Mouse (Mus musculus) left cerebral cortex, adult 2 months (tissue): ENCODE results near the gene Olfr1228. TPM values are rescaled to one million over a fixed set of nuclear protein-coding genes. Genes with fewer than 3 reads are reported as not detected.

Source experiments
- DNase-seq, 2 experiments: peaks; one replicate each; pipeline ENCODE4 v3.0.0; 2021 to 2022; ENCODE audit warnings: low spot score in 2 of 2, mixed read lengths in 1 of 2; ENCODE audit errors: extremely low spot score in 1 of 2
- H3K27ac ChIP-seq: fragments of 200-600 bp; 2 replicates; pipeline ENCODE4 v1.8.1; 2022
- H3K4me3 ChIP-seq: fragments of 200-600 bp; 2 replicates; pipeline ENCODE4 v1.8.1; 2022
- CTCF ChIP-seq: fragments of 200-600 bp; IDR thresholded peaks from 2 replicates; pipeline ENCODE4 v1.8.1; 2022; ENCODE audit warnings: antibody characterized with exemption, mild to moderate bottlenecking, moderate library complexity
- intact Hi-C: fragments of 180-260 bp; cut with DNase I; formaldehyde crosslinking; loops from one replicate; pipeline ENCODE4 v1.15.1; 2025
- long read RNA-seq, 2 experiments: library from polyadenylated mRNA; stranded (forward); transcript quantifications; one replicate each; pipeline ENCODE4 v2.0.0; 2021; ENCODE audit warnings: borderline mapping rate in 2 of 2
- total RNA-seq, 2 experiments: library from RNA; stranded (reverse); gene quantifications; 2 replicates each; pipeline ENCODE4 v1.2.3; 2021

Olfr1228 gene
- total RNA-seq = not detected
- long read RNA-seq, experiment 1 = 0 reads
- long read RNA-seq, experiment 2 = 0 reads

DNA sequence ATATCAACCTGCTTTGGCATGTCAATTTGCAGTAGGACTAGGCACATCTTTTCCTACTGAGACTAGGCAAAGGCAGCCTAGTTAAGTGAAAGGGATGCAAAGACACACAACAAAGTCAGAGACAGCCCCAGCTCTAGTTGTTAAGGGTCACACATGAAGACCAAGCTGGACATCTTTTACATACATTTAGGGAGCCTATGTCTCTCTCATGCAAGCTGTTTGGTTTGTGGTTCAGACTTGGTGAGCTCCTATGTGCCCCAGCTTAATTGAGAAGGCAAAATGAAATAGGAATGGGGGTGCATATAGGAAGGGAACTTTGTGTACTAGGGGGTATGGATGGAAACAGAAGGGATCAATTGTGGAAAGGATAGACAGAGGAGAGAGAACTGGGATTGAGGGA, at the start of gene Olfr1228:
Gene Olfr1228, minus strand, starts transcription at position 101 of the 400 bp plus-strand sequence.
- intact Hi-C loops = no loop called here
- DNase-seq = no peak
- Histone ChIP-seq H3K27ac (no peak within 1 kb of the TSS), H3K4me3 (no peak within 1 kb of the TSS)
- TF ChIP-seq CTCF = no peak

DNA sequence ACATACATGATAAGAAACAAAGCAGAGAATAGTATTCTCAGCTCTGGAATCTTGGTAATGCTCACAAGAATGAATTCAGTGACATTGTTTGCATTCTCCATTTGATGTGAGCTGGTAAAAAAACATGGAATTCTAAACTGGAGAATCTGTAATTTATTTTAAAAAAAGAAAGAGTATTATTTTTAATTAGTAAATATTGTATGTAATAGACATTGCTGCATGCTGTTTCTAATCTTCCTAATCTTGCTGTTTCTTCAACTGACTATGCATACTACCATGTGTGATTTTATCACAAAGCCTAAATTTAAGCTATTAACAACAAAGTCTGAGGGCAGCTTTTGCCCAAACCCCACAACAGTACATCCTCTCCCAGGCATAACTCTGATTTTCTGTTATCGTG, 43.3 kb upstream of the Olfr1228 start, which contains the start of gene Olfr1230:
Gene Olfr1230, minus strand, starts transcription at position 101 of the 400 bp plus-strand sequence.
- no peak for TF ChIP-seq CTCF
- Histone ChIP-seq H3K4me3 (no peak within 1 kb of the TSS), H3K27ac (no peak within 1 kb of the TSS)
- no peak for DNase-seq
- intact Hi-C loops = no loop called here

DNA sequence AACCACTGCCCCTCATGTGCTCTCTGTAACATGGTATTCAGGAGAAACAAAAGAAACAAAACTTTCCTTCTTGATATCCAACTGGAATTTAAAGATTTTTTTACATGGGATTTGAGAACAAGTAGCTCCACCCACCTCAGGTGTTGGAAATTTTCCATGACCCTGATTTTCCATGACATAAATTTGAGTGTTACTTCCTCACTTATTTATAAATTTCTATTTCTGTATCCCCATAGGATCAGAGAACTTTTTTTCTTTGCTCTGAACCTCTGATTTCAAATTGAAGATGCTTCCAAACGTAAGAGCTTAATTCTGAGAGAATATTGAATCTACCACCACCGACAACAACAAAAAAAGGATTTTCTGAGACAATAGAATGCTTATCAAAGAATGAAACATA, 34.1 kb upstream of the Olfr1228 start, which contains the start of gene Olfr1229:
Gene Olfr1229, minus strand, starts transcription at position 101 of the 400 bp plus-strand sequence.
- intact Hi-C loops = no loop called here
- TF ChIP-seq CTCF = no peak
- no peak for DNase-seq
- H3K27ac ChIP-seq = no peak within 1 kb of the TSS
- no peak within 1 kb of the TSS for H3K4me3 ChIP-seq

DNA sequence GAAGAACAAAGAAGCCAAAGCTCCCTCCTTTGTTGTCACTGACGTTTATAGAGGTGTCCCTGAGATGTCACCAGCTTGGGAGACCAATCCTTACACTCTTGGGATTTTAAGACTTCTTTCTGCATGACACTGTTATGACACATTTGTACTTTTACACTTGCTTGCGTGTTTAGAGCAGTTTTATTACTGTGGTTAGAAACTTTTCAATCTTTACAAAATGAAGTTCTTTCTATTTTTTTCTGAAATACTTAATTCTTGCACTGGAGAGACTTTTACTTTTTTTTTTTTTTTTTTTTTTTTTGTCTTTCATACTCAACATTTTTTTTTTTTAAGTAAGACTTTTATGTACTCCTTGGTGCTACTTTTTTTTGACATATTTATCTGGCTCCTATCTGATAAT, 53.9 kb downstream of the Olfr1228 start, which contains the start of gene Olfr1226:
Gene Olfr1226, minus strand, starts transcription at position 101 of the 400 bp plus-strand sequence.
- H3K27ac ChIP-seq = no peak within 1 kb of the TSS
- no peak for DNase-seq
- no peak within 1 kb of the TSS for H3K4me3 ChIP-seq
- no peak for TF ChIP-seq CTCF
- intact Hi-C loops = no loop called here

Other genes with a start within 250 kb of the Olfr1228 start
- not detected for gene Olfr1215, start 247.1 kb downstream of the Olfr1228 start, total RNA-seq
- gene Olfr1216, start 235.7 kb downstream of the Olfr1228 start, total RNA-seq = not detected
- gene Olfr1217, start 222.0 kb downstream of the Olfr1228 start, total RNA-seq = not detected
- not detected for gene Olfr1218, start 192.9 kb downstream of the Olfr1228 start, total RNA-seq
- gene Olfr1219, start 170.5 kb downstream of the Olfr1228 start, total RNA-seq = not detected
- not detected for gene Olfr1220, start 147.2 kb downstream of the Olfr1228 start, total RNA-seq
- not detected for gene Olfr1221, start 136.8 kb downstream of the Olfr1228 start, total RNA-seq
- not detected for gene Olfr1222, start 121.0 kb downstream of the Olfr1228 start, total RNA-seq
- gene Olfr1223, start 102.5 kb downstream of the Olfr1228 start, total RNA-seq = not detected
- not detected for gene Olfr1224-ps1, start 90.0 kb downstream of the Olfr1228 start, total RNA-seq
- not detected for gene Olfr1225, start 79.4 kb downstream of the Olfr1228 start, total RNA-seq
- gene Olfr1226, start 54.0 kb downstream of the Olfr1228 start, total RNA-seq = not detected
- not detected for gene Olfr1229, start 34.0 kb upstream of the Olfr1228 start, total RNA-seq
- gene Olfr1230, start 43.2 kb upstream of the Olfr1228 start, total RNA-seq = not detected
- not detected for gene Olfr1231, start 53.0 kb upstream of the Olfr1228 start, total RNA-seq
- gene Olfr1232, start 75.6 kb upstream of the Olfr1228 start, total RNA-seq = not detected
- not detected for gene Olfr1233, start 88.3 kb upstream of the Olfr1228 start, total RNA-seq
- not detected for gene Olfr1234, start 110.8 kb upstream of the Olfr1228 start, total RNA-seq
- gene Olfr1238, start 155.6 kb upstream of the Olfr1228 start, total RNA-seq = not detected
- not detected for gene Olfr1239, start 166.3 kb upstream of the Olfr1228 start, total RNA-seq
- gene Olfr1240, start 188.9 kb upstream of the Olfr1228 start, total RNA-seq = not detected
- not detected for gene Olfr1241, start 233.1 kb upstream of the Olfr1228 start, total RNA-seq
- not detected for gene Olfr1242, start 244.3 kb upstream of the Olfr1228 start, total RNA-seq